Mouse (Mus musculus) hindbrain, embryonic 15.5 days (tissue): ENCODE results near the gene Rtl5. TPM values are rescaled to one million over a fixed set of nuclear protein-coding genes. Genes with fewer than 3 reads are reported as not detected.

Experiments
- ATAC-seq: fragments of 200-750 bp; cut with Nextera tagmentation; 2 replicates; pipeline ENCODE4 v1.8.0; 2017; ENCODE audit warnings: low read depth, moderate number of reproducible peaks, moderate TSS enrichment; ENCODE audit not compliant: low FRiP score
- H3K27ac ChIP-seq: fragments of 300-500 bp; sonication (generic); replicated peaks from 2 replicates; pipeline ENCODE4 v1.5.1; 2015; ENCODE audit warnings: mild to moderate bottlenecking, inconsistent platforms
- H3K27me3 ChIP-seq: fragments of 300-500 bp; sonication (generic); 2 replicates; pipeline ENCODE4 v1.6.1; 2015; ENCODE audit warnings: control low read depth, inconsistent platforms
- H3K36me3 ChIP-seq: fragments of 300-500 bp; sonication (generic); 2 replicates; pipeline ENCODE4 v1.6.1; 2015; ENCODE audit warnings: control low read depth, inconsistent platforms
- H3K4me1 ChIP-seq: fragments of 300-500 bp; sonication (generic); replicated peaks from 2 replicates; pipeline ENCODE4 v1.6.1; 2015; ENCODE audit warnings: control low read depth, inconsistent platforms
- H3K4me2 ChIP-seq: fragments of 300-500 bp; sonication (generic); 2 replicates; pipeline ENCODE4 v1.6.1; 2015; ENCODE audit warnings: moderate library complexity, mild to moderate bottlenecking, inconsistent platforms
- H3K4me3 ChIP-seq: fragments of 300-500 bp; sonication (generic); 2 replicates; pipeline ENCODE4 v1.5.1; 2015; ENCODE audit warnings: mild to moderate bottlenecking, inconsistent platforms
- H3K9ac ChIP-seq: fragments of 300-500 bp; sonication (generic); 2 replicates; pipeline ENCODE4 v1.6.1; 2015; ENCODE audit warnings: inconsistent platforms
- H3K9me3 ChIP-seq: fragments of 300-500 bp; sonication (generic); 2 replicates; pipeline ENCODE4 v1.6.1; 2016; ENCODE audit warnings: control low read depth, inconsistent platforms
- WGBS: fragments of 180-500 bp; shearing (Covaris S2); methylation state at CpG from one replicate; pipeline ENCODE4 v1.1.7; 2015; 5-methylcytosine and 5-hydroxymethylcytosine counted together
- polyA plus RNA-seq: library from polyadenylated mRNA; unstranded; fragments of >200 nt; fragmentation: Nextera tagmentation; extraction: Ambion mirVana; gene quantifications from 2 replicates; pipeline ENCODE4 v1.2.1, GENCODE M21; 2015

The Rtl5 gene
- polyA plus RNA-seq, 1 experiment from 2014 or later = 8.2 TPM

- Histone ChIP-seq H3K4me1 (peaks cover 10% of the 10 kb centered on the region), H3K4me3 (no peak overlapping the region), H3K27ac (no peak overlapping the region), H3K27me3 (no peaks in the 10 kb centered on the region; the same call in 1 of the 2 replicates), H3K9me3 (no peaks in the 10 kb centered on the region), H3K4me2 (no peak overlapping the region), H3K9ac (no peak overlapping the region), H3K36me3 (no peaks in the 10 kb centered on the region)
- no peak for ATAC-seq
- 36% methylated on average over 2 of the region's 2 CpGs for WGBS
Observed at GRCm38 (mm10) chrX:102060891-102061290, 10.2 kb downstream of the Rtl5 start.

GRCm38 (mm10) chrX:102060243-102060642 is 10.9 kb downstream of the Rtl5 start:
- H3K4me2 ChIP-seq = no peak overlapping the region
- no peak overlapping the region for H3K27ac ChIP-seq
- H3K36me3 ChIP-seq = no peaks in the 10 kb centered on the region
- 0 out of 2 replicates have a peak, but pooled peaks cover 4% of the 10 kb centered on the region for H3K4me1 ChIP-seq
- no peak overlapping the region for H3K4me3 ChIP-seq
- no peak overlapping the region for H3K9ac ChIP-seq
- no peaks in the 10 kb centered on the region for H3K9me3 ChIP-seq
- peak; percentile 74; the same call in 1 of the 2 replicates for ATAC-seq
- 69% methylated on average over 5 of the region's 5 CpGs for WGBS
- H3K27me3 ChIP-seq = no peaks in the 10 kb centered on the region; the same call in 1 of the 2 replicates

- Histone ChIP-seq H3K9me3 (no peaks in the 10 kb centered on the region), H3K9ac (no peak overlapping the region), H3K27me3 (no peaks in the 10 kb centered on the region; the same call in 1 of the 2 replicates), H3K4me1 (0 out of 2 replicates have a peak, but pooled peaks cover 4% of the 10 kb centered on the region), H3K4me2 (no peak overlapping the region), H3K27ac (no peak overlapping the region), H3K4me3 (no peak overlapping the region), H3K36me3 (no peaks in the 10 kb centered on the region)
- 64% methylated on average over 9 of the region's 9 CpGs for WGBS
- no peak for ATAC-seq
Observed at GRCm38 (mm10) chrX:102059437-102059836, 11.7 kb downstream of the Rtl5 start.

- Histone ChIP-seq H3K36me3 (no peaks in the 10 kb centered on the region), H3K9ac (no peak overlapping the region), H3K4me3 (no peak overlapping the region), H3K9me3 (no peaks in the 10 kb centered on the region), H3K4me1 (no peaks in the 10 kb centered on the region), H3K4me2 (no peak overlapping the region), H3K27ac (no peak overlapping the region), H3K27me3 (peaks cover 5% of the 10 kb centered on the region; the same call in 1 of the 2 replicates)
- WGBS = 90% methylated on average over 4 of the region's 4 CpGs
- ATAC-seq = no peak
Observed at GRCm38 (mm10) chrX:102054009-102054408, 17.1 kb downstream of the Rtl5 start.

GRCm38 (mm10) chrX:102053371-102053770 is 17.7 kb downstream of the Rtl5 start:
- 92% methylated on average over 2 of the region's 2 CpGs for WGBS
- no peak overlapping the region for H3K4me3 ChIP-seq
- ATAC-seq = no peak
- H3K9ac ChIP-seq = no peak overlapping the region
- no peaks in the 10 kb centered on the region for H3K4me1 ChIP-seq
- H3K27ac ChIP-seq = no peak overlapping the region
- H3K27me3 ChIP-seq = peaks cover 6% of the 10 kb centered on the region; the same call in 1 of the 2 replicates
- no peaks in the 10 kb centered on the region for H3K9me3 ChIP-seq
- no peak overlapping the region for H3K4me2 ChIP-seq
- no peaks in the 10 kb centered on the region for H3K36me3 ChIP-seq

GRCm38 (mm10) chrX:102051225-102051624 is 19.9 kb downstream of the Rtl5 start:
- Histone ChIP-seq H3K4me1 (no peaks in the 10 kb centered on the region), H3K9me3 (no peaks in the 10 kb centered on the region), H3K4me2 (no peak overlapping the region), H3K27ac (no peak overlapping the region), H3K9ac (no peak overlapping the region), H3K4me3 (no peak overlapping the region), H3K27me3 (peaks cover 7% of the 10 kb centered on the region; the same call in 1 of the 2 replicates), H3K36me3 (no peaks in the 10 kb centered on the region)
- WGBS = 83% methylated on average over 4 of the region's 4 CpGs
- no peak for ATAC-seq

GRCm38 (mm10) chrX:102050552-102050951 is 20.6 kb downstream of the Rtl5 start:
- no peak overlapping the region for H3K4me2 ChIP-seq
- H3K9me3 ChIP-seq = no peaks in the 10 kb centered on the region
- no peak overlapping the region for H3K27ac ChIP-seq
- no peaks in the 10 kb centered on the region for H3K4me1 ChIP-seq
- 82% methylated on average over 6 of the region's 6 CpGs for WGBS
- no peak overlapping the region for H3K4me3 ChIP-seq
- no peak for ATAC-seq
- H3K9ac ChIP-seq = no peak overlapping the region
- H3K36me3 ChIP-seq = no peaks in the 10 kb centered on the region
- peaks cover 7% of the 10 kb centered on the region; the same call in 1 of the 2 replicates for H3K27me3 ChIP-seq

- Histone ChIP-seq H3K9me3 (no peaks in the 10 kb centered on the region), H3K27ac (no peak overlapping the region), H3K4me2 (no peak overlapping the region), H3K27me3 (no peaks in the 10 kb centered on the region), H3K4me1 (no peaks in the 10 kb centered on the region), H3K9ac (no peak overlapping the region), H3K36me3 (no peaks in the 10 kb centered on the region), H3K4me3 (no peak overlapping the region)
- WGBS = 83% methylated on average over 4 of the region's 4 CpGs
- no peak for ATAC-seq
Observed at GRCm38 (mm10) chrX:102042386-102042785, 28.7 kb downstream of the Rtl5 start.

GRCm38 (mm10) chrX:102041562-102041961 is 29.5 kb downstream of the Rtl5 start:
- H3K27me3 ChIP-seq = no peaks in the 10 kb centered on the region
- no peaks in the 10 kb centered on the region for H3K4me1 ChIP-seq
- WGBS = 51% methylated on average over 7 of the region's 7 CpGs
- H3K9me3 ChIP-seq = no peaks in the 10 kb centered on the region
- no peak for ATAC-seq
- no peak overlapping the region for H3K9ac ChIP-seq
- H3K27ac ChIP-seq = no peak overlapping the region
- no peaks in the 10 kb centered on the region for H3K36me3 ChIP-seq
- no peak overlapping the region for H3K4me2 ChIP-seq
- H3K4me3 ChIP-seq = no peak overlapping the region

- 77% methylated on average over 2 of the region's 2 CpGs for WGBS
- Histone ChIP-seq H3K4me2 (no peak overlapping the region), H3K27ac (no peak overlapping the region), H3K4me3 (no peak overlapping the region), H3K4me1 (no peaks in the 10 kb centered on the region), H3K36me3 (no peaks in the 10 kb centered on the region), H3K27me3 (0 out of 2 replicates have a peak, but pooled peaks cover 5% of the 10 kb centered on the region), H3K9me3 (no peaks in the 10 kb centered on the region), H3K9ac (no peak overlapping the region)
- ATAC-seq = peak; percentile 27; the same call in 1 of the 2 replicates
Observed at GRCm38 (mm10) chrX:102037506-102037905, 33.6 kb downstream of the Rtl5 start.

- no peaks in the 10 kb centered on the region for H3K4me1 ChIP-seq
- H3K27ac ChIP-seq = no peak overlapping the region
- H3K36me3 ChIP-seq = no peaks in the 10 kb centered on the region
- ATAC-seq = no peak
- H3K9me3 ChIP-seq = no peaks in the 10 kb centered on the region
- 0 out of 2 replicates have a peak, but pooled peaks cover 5% of the 10 kb centered on the region for H3K27me3 ChIP-seq
- WGBS = 70% methylated on average over 3 of the region's 3 CpGs
- no peak overlapping the region for H3K4me3 ChIP-seq
- no peak overlapping the region for H3K9ac ChIP-seq
- no peak overlapping the region for H3K4me2 ChIP-seq
Observed at GRCm38 (mm10) chrX:102036866-102037361, 34.2 kb downstream of the Rtl5 start.

- Histone ChIP-seq H3K27me3 (0 out of 2 replicates have a peak, but pooled peaks cover 5% of the 10 kb centered on the region), H3K9ac (no peak overlapping the region), H3K9me3 (no peaks in the 10 kb centered on the region), H3K4me3 (no peak overlapping the region), H3K27ac (no peak overlapping the region), H3K36me3 (no peaks in the 10 kb centered on the region), H3K4me1 (no peaks in the 10 kb centered on the region), H3K4me2 (no peak overlapping the region)
- 76% methylated on average over 3 of the region's 3 CpGs for WGBS
- ATAC-seq = no peak
Observed at GRCm38 (mm10) chrX:102035671-102036070, 35.4 kb downstream of the Rtl5 start.

GRCm38 (mm10) chrX:102033566-102033965 is 37.5 kb downstream of the Rtl5 start:
- 74% methylated on average over 2 of the region's 2 CpGs for WGBS
- no peak overlapping the region for H3K27ac ChIP-seq
- no peak overlapping the region for H3K4me3 ChIP-seq
- no peaks in the 10 kb centered on the region for H3K4me1 ChIP-seq
- H3K36me3 ChIP-seq = no peaks in the 10 kb centered on the region
- ATAC-seq = no peak
- no peaks in the 10 kb centered on the region for H3K9me3 ChIP-seq
- no peak overlapping the region for H3K9ac ChIP-seq
- H3K27me3 ChIP-seq = 0 out of 2 replicates have a peak, but pooled peaks cover 5% of the 10 kb centered on the region
- H3K4me2 ChIP-seq = no peak overlapping the region
